Mouse (Mus musculus) liver, postnatal 0 days (tissue): ENCODE measurements at regions not wholly inside any gene's neighbourhood (a gene's known extent, or its start where the extent isn't known, plus 50 kb on each side); places are given as distances from the start of the nearest gene placed in this dataset.

Experiments
- CTCF ChIP-seq: sonication (generic); IDR thresholded peaks from 2 replicates; pipeline ENCODE4 v1.5.1; 2016; ENCODE audit warnings: antibody characterized with exemption, low read depth
- EP300 ChIP-seq: IDR thresholded peaks from 2 replicates; pipeline ENCODE4 v1.6.1; 2016; ENCODE audit warnings: antibody characterized with exemption, low read depth, mild to moderate bottlenecking

DNA sequence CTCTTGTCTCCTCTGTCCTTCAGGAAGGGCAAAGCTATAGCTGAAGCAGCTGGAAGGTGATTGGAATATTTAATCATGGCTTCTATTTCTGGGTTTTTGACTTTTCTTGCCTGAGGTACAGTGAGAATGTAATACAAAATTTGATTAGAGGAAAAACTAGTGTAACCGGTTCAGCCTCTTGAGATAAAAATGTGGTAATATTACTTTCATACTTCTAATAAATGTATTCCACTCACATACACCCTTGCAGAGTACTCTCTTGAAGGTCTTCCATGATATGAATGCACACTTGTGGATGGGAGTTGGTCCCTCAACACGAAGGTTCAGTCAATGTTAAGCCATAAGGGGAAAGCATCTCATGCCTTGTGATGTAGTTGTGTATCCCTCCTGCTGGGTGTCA lies 215.4 kb upstream of the Id2 start:
- TF ChIP-seq CTCF (no peak), EP300 (no peak)
